ENCODE assay signal across 18 mouse cellular contexts in the genomic region with DNA sequence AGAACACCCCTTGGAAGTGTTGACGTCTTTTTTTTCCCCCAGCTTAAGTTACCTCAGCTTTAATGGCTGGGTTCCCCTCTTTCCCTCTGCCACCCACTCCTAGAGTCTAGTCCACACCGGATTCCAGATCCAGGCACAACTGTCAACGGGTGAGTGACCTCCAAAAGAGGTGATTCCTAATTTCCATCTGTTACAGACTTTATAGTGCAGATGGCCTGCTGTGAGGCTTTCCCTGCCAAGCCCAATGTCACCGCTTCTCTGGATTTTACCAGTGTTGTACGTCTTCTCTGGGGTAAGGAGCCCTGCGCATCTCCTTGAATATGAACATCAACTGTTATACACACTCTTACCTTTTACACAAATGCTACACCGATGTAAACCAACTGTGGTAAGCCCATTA. TPM values are rescaled to one million over a fixed set of nuclear protein-coding genes. Genes with fewer than 3 reads are reported as not detected.
"Had no signal": no experiment of that assay in that cellular context is flagged by ENCODE, and none has a peak within 500 bp of the region (broad histone marks: within the 10 kb centered on the region; RNA-seq: fewer than 3 reads in every experiment).

No protein-coding gene starts in this region.

- H3K9me3 ChIP-seq: limb, embryonic 10.5 days; limb, embryonic 13.5 days; liver, embryonic 13.5 days; midbrain, embryonic 12.5 days; midbrain, embryonic 15.5 days; neural tube, embryonic 12.5 days; neural tube, embryonic 15.5 days had no signal

- DNase-seq: kidney, adult 18-20 months; kidney, adult 9 months; kidney, postnatal 14 days; kidney, postnatal 4 days; layer of hippocampus, adult 9-11 months; liver, embryonic 13.5 days; lung, embryonic 14.5 days; retina, postnatal 1 day; right cerebral cortex, postnatal 25 days; thymus, postnatal 25 days had no signal

- H3K4me2 ChIP-seq: limb, embryonic 13.5 days; liver, embryonic 13.5 days; lung, embryonic 14.5 days; midbrain, embryonic 12.5 days; midbrain, embryonic 15.5 days; neural tube, embryonic 12.5 days; neural tube, embryonic 15.5 days had no signal

- H3K9ac ChIP-seq: limb, embryonic 13.5 days; liver, embryonic 13.5 days; lung, embryonic 14.5 days; midbrain, embryonic 12.5 days; midbrain, embryonic 15.5 days; neural tube, embryonic 12.5 days; neural tube, embryonic 15.5 days had no signal

- ATAC-seq: midbrain, embryonic 15.5 days had no signal

- H3K4me3 ChIP-seq: layer of hippocampus, adult 2 months; limb, embryonic 10.5 days; limb, embryonic 13.5 days; liver, embryonic 13.5 days; midbrain, embryonic 12.5 days; midbrain, embryonic 15.5 days; neural tube, embryonic 12.5 days; neural tube, embryonic 15.5 days had no signal

- H3K4me1 ChIP-seq: midbrain, embryonic 12.5 days; neural tube, embryonic 12.5 days had no signal

- H3K27me3 ChIP-seq: midbrain, embryonic 12.5 days; midbrain, embryonic 15.5 days; neural tube, embryonic 12.5 days; neural tube, embryonic 15.5 days had no signal

- H3K27ac ChIP-seq: layer of hippocampus, adult 2 months; limb, embryonic 10.5 days; limb, embryonic 13.5 days; liver, embryonic 13.5 days; macrophage; midbrain, embryonic 12.5 days; midbrain, embryonic 15.5 days; neural tube, embryonic 12.5 days; neural tube, embryonic 15.5 days had no signal

RNA-seq across cellular contexts. Expression of a gene that starts 4.5 kb away (rescaled TPM):
- polyA plus RNA-seq: limb, embryonic 10.5 days; macrophage had no signal
